Comparison of ENCODE assay signal across 18 mouse cellular contexts in genomic region chr3:42205640-42206039, GRCm38 (mm10).
"Had no signal": no experiment of that assay in that cellular context is flagged by ENCODE, and none has a peak within 500 bp of the region (broad histone marks: within the 10 kb centered on the region; RNA-seq: fewer than 3 reads in every experiment).

No protein-coding gene starts in this region.

- H3K9ac ChIP-seq: lung, embryonic 14.5 days; midbrain, embryonic 12.5 days; neural tube, embryonic 13.5 days; neural tube, embryonic 15.5 days had no signal

- H3K27ac ChIP-seq: midbrain, embryonic 10.5 days; midbrain, embryonic 12.5 days; neural tube, embryonic 13.5 days; neural tube, embryonic 15.5 days had no signal

- H3K36me3 ChIP-seq: midbrain, embryonic 10.5 days; midbrain, embryonic 12.5 days; neural tube, embryonic 13.5 days; neural tube, embryonic 15.5 days had no signal

- DNase-seq: lung, embryonic 14.5 days; lung, postnatal 10 days; lung, postnatal 4 days; midbrain, embryonic 14.5 days; retina, postnatal 1 day; right cerebral cortex, adult 18-20 months; right cerebral cortex, postnatal 25 days; right cerebral cortex, postnatal 4 days; spleen, adult 18-20 months; thymus, adult 18-20 months; thymus, postnatal 14 days; thymus, postnatal 36 days had no signal

- H3K4me3 ChIP-seq: midbrain, embryonic 10.5 days; midbrain, embryonic 12.5 days; myocyte; neural tube, embryonic 13.5 days; neural tube, embryonic 15.5 days had no signal

- H3K4me1 ChIP-seq: midbrain, embryonic 10.5 days; midbrain, embryonic 12.5 days; neural tube, embryonic 13.5 days; neural tube, embryonic 15.5 days had no signal

- ATAC-seq: midbrain, embryonic 16.5 days had no signal

- H3K27me3 ChIP-seq: midbrain, embryonic 12.5 days; neural tube, embryonic 13.5 days; neural tube, embryonic 15.5 days had no signal

- H3K9me3 ChIP-seq: midbrain, embryonic 10.5 days; midbrain, embryonic 12.5 days; neural tube, embryonic 13.5 days; neural tube, embryonic 15.5 days had no signal

- H3K4me2 ChIP-seq: lung, embryonic 14.5 days; midbrain, embryonic 12.5 days; neural tube, embryonic 13.5 days; neural tube, embryonic 15.5 days had no signal
